Mouse (Mus musculus): ENCODE measurements around the gene Echdc3.

DNA sequence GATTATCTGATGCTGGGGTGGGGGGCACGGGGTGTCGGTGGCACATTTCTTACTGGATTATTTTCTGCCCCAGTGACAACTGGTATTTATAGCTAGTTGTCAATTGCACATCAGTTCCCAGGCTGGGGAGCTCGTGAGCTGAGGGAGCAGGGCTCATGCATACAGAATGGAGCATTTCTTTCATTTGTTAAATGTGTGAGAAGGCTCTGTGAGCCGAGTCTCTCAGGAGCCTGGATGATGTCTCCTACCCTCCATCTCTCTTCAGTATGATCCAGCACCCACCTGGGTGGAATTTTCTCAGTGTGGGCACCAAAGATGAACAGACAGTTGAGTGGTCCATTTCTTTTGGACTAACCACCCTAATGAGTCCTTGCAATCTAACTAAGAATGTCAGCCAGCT is 25.9 kb downstream of the Echdc3 start:
- TF ChIP-seq CTCF (IDR thresholded peaks at IDR 0.05; ENCODE audit: low read depth, low read length) (no peak), POLR2A (IDR thresholded peaks at IDR 0.05; ENCODE audit: borderline replicate concordance, low read depth, low read length) (no peak)
